Mouse (Mus musculus) layer of hippocampus, adult 2 months (tissue): ENCODE data around the gene Il9r. TPM values are rescaled to one million over a fixed set of nuclear protein-coding genes. Genes with fewer than 3 reads are reported as not detected.
A peak's percentile ranks its signal among the peaks of the same experiment; 100 is the strongest.
"Not testable (repeated sequence)": the region's sequence is repeated elsewhere in the genome, so short reads cannot be mapped to it uniquely, and the experiment has no call there.

ENCODE experiments used
- DNase-seq, 2 experiments: peaks; one replicate each; pipeline ENCODE4 v3.0.0; 2022; ENCODE audit warnings: low spot score in 2 of 2
- H3K27ac ChIP-seq: fragments of 200-600 bp; 2 replicates; pipeline ENCODE4 v1.8.1; 2022
- H3K4me3 ChIP-seq: fragments of 200-600 bp; 2 replicates; pipeline ENCODE4 v1.8.1; 2022; ENCODE audit warnings: mild to moderate bottlenecking
- CTCF ChIP-seq: fragments of 200-600 bp; conservative IDR thresholded peaks from 2 replicates; pipeline ENCODE4 v1.8.1; 2022; ENCODE audit warnings: antibody characterized with exemption, mild to moderate bottlenecking, moderate library complexity
- total RNA-seq, 2 experiments: library from RNA; stranded (reverse); gene quantifications; 2 replicates each; pipeline ENCODE4 v1.2.3; 2021

Gene Il9r
- total RNA-seq, 2 experiments from 2014 or later, result not detected

GRCm38 (mm10) chr11:32201922-32202685, 2.0 kb upstream of the Il9r start:
- TF ChIP-seq CTCF, result no peak
- no peak for DNase-seq
- no peak overlapping the region for H3K4me3 ChIP-seq
- H3K27ac ChIP-seq, result no peak overlapping the region

DNA sequence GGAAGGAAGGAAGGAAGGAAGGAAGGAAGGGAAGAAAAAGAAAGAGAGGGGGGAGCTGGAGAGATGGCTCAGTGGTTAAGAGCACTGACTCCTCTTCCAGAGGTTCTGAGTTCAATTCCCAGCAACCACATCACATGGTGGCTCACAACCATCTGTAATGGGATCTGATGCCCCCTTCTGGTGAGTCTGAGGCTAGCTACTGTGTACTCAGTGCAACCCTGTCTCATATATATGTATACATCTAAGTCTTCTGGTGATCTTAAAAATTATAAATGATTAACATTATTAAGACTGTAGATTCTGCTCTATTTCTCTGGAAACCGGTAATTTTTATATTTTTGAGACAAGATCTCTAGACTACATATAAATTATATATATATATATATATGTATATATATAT, 913 bp upstream of the Il9r start:
- DNase-seq, H3K27ac ChIP-seq, H3K4me3 ChIP-seq: not testable (repeated sequence)
- peak; percentile 54 for TF ChIP-seq CTCF

DNA sequence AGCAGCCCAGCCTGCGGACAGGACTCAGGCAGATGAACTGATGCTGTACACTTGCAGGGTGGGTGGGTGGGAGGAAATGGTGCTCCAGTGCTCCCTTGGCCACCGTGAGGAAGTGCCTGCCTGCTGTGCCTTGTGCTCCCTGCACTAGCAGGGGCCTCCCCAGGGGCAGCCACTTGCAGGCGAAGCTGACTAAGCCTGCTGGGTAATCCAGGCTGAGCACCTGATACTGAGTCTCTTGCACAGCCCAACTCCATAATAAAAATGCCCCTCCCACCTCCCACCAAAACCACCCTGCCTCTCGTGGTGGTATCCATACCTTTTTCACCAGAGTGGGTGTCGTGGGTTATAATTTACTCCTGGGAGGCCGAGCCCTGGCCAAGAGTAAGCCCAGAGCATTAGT, 849 bp downstream of the Il9r start:
- no peak for DNase-seq
- Histone ChIP-seq H3K27ac (no peak overlapping the region), H3K4me3 (no peak overlapping the region)
- no peak for TF ChIP-seq CTCF

DNA sequence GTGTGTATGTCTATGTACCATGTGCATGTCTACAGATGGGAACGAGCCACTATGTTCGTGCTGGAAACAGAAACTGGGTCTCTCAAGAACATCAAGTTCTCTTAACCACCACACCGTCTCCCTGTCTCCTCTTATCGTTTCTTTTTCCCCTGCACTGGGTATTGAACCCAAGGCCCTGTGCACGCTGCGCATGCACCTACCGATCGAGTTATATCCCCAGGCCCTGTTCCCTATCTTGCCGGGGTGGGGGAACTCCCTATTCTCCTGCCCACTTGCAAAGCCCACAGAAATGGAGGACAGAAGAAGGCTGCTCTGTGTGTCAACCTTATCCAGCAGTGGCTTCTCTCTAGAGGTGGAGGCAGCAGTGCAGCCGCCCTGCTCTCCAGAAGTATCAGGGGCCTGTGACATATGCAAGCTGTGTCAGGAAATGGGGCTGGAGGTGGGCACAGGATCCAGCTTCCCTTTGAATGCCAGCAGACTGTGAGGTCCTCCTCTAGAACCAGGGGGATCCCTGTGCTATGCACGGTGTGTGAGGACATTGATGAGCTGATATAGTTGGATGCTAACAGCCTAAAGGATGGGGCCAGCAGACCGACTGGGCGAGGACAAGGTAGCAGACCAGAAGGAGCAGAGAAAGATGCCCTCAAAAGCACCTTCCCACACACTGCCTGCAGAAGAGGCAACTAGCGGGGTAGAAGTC, 1.7 kb downstream of the Il9r start:
- Histone ChIP-seq H3K4me3 (no peak overlapping the region), H3K27ac (no peak overlapping the region)
- TF ChIP-seq CTCF, result no peak
- no peak for DNase-seq

DNA sequence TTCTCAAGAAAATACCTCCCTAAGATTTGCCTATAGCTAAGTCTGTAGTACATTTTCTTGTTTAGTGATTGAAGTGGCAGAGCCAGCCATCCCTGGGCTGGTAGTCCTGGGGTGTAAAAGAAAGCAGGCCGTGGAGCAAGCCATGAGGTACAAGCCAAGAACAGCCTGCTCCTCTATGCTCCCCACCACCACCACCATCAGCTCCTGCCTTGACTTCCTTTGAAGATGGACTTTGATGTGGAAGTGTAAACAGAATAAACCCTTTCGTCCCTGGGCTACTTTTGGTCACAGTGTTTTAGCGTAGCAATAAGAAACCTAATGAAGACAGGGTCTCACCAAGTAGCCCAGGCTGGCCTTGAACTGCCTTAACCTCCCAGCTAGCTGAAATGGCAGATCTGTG, 2.3 kb downstream of the Il9r start:
- DNase-seq, result no peak
- TF ChIP-seq CTCF, result no peak
- H3K27ac ChIP-seq, result no peak overlapping the region
- H3K4me3 ChIP-seq, result no peak overlapping the region

DNA sequence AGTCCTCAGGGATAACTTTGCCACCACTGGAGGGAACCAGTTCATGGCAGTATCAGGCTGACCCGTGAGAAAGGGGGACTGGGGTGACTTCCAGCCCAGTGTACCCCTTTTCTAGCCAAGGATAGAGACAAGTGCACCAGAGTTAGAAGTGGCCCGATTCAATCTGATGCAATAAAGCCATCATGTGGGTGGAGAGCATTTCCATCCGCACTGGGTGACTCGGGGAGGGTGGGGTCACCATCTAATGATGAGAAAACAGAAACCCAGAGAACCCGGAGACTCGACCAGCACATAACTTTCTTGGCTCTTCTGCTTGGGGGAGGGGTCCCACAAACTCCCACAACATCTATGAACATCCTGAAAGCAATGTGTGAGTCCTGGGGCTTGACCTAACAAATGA, 3.4 kb downstream of the Il9r start:
- no peak overlapping the region for H3K27ac ChIP-seq
- no peak for TF ChIP-seq CTCF
- no peak for DNase-seq
- no peak overlapping the region for H3K4me3 ChIP-seq

DNA sequence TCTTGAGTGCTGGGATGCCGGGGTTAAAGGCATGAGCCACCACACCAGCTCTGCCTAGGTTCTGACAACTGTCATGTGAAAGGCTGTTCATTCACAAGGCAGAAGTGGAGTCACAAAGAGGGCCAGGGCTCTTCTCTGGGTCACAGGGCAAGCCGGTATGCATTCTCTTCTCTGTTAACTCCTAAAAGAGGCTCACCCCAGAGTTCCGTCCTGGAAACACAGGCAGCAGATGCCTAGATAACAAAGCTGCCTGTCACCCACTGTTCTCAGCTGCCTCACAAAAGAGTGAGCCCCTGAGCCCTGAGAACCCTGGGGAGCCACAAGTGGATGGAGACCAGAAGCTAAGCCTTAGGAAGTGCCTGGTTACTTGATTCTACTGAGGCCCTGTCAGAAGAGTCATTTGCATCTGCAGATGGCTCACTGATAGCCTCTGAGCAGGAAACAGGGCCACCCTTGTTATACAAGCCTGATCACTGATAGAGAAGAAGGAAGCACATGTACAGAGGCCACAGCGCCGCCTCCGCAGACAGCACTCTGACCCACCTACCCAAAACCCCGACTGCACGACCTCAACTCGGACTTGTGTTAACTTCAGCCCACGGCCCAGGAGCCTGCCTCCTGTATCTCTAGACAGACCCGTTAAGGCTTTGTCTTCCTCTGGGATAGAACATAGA, 4.1 kb downstream of the Il9r start:
- TF ChIP-seq CTCF, result no peak
- H3K27ac ChIP-seq, result no peak overlapping the region
- DNase-seq, result no peak
- H3K4me3 ChIP-seq, result no peak overlapping the region

GRCm38 (mm10) chr11:32194626-32195025, 5.5 kb downstream of the Il9r start:
- H3K27ac ChIP-seq, result no peak overlapping the region
- TF ChIP-seq CTCF, result no peak
- no peak overlapping the region for H3K4me3 ChIP-seq
- no peak for DNase-seq

DNA sequence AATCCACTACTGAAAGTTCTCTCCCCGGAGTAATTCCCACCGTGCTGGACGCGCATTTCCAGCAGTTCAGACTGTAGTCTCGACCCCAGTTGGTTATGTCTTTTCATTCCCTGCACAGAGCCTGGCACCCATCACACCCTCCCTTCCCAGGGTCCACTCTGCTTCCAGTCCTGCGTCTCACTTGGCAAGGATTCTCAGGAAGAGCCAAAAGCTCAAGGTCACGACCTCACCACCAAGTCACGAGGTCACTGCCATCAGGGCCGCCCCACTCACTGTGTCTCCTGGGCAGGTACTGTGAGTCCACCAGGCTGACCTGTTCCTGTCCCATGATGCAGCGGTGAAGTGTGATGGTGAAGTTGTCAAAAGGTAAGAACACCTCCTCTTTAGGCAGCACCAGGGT, 6.0 kb downstream of the Il9r start:
- no peak overlapping the region for H3K4me3 ChIP-seq
- DNase-seq, result no peak
- no peak overlapping the region for H3K27ac ChIP-seq
- TF ChIP-seq CTCF, result no peak

- Histone ChIP-seq H3K27ac (no peak overlapping the region), H3K4me3 (no peak overlapping the region)
- no peak for TF ChIP-seq CTCF
- no peak for DNase-seq
Measured at GRCm38 (mm10) chr11:32193156-32193555, 6.9 kb downstream of the Il9r start.

DNA sequence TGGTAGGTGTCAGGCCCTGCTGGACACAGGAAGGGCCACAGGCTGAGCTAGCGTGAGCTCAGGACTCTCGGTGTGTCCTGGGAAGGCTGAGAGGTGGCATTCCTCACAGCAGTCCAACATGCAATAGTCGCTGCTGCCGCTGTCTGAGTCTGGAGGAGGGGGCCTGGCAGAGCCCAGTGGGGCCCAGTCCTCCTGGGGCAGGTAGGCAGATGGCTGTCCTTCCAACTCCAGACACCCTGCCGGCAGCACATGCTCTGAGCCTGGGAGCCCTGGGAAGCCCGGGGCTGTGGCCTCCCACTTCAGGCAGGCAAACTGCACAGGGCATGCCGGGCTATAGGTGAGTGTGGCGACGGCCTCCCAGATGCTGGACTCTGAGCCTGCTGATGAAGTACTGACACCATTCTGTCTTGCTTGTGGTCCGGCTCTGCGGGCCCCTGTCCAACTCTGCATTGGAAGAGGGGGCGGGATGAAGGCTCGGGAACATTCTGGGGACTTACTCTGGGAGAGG, 9.4 kb downstream of the Il9r start:
- no peak for TF ChIP-seq CTCF
- H3K27ac ChIP-seq, result no peak overlapping the region
- H3K4me3 ChIP-seq, result no peak overlapping the region
- no peak for DNase-seq

- DNase-seq, result no peak
- no peak overlapping the region for H3K4me3 ChIP-seq
- no peak overlapping the region for H3K27ac ChIP-seq
- TF ChIP-seq CTCF, result no peak
Measured at GRCm38 (mm10) chr11:32190119-32190518, 10.0 kb downstream of the Il9r start.

GRCm38 (mm10) chr11:32189434-32189833, 10.6 kb downstream of the Il9r start:
- no peak overlapping the region for H3K27ac ChIP-seq
- no peak for TF ChIP-seq CTCF

More at GRCm38 (mm10) chr11:32189434-32189833, 10.6 kb downstream of the Il9r start:
- H3K4me3 ChIP-seq, result no peak overlapping the region
- no peak for DNase-seq
